Mouse (Mus musculus) myocyte (in vitro differentiated cells): ENCODE data around the gene Tmem174. TPM values are rescaled to one million over a fixed set of nuclear protein-coding genes. Genes with fewer than 3 reads are reported as not detected.
A peak's percentile ranks its signal among the peaks of the same experiment; 100 is the strongest.

Experiments used
- H3K27me3 ChIP-seq: one replicate; pipeline ENCODE4 v1.6.1; 2011; ENCODE audit not compliant: control insufficient read depth, insufficient read depth, insufficient read length
- H3K36me3 ChIP-seq: one replicate; pipeline ENCODE4 v1.6.1; 2011; ENCODE audit not compliant: control insufficient read depth, insufficient read depth
- H3K4me2 ChIP-seq: one replicate; pipeline ENCODE4 v1.6.1; 2011; ENCODE audit warnings: low read depth, control low read depth
- H3K4me3 ChIP-seq: one replicate; pipeline ENCODE4 v1.5.1; 2011; ENCODE audit warnings: mild to moderate bottlenecking, control low read depth, moderate library complexity
- H3K79me2 ChIP-seq: one replicate; pipeline ENCODE4 v1.6.1; 2011; ENCODE audit not compliant: control insufficient read depth, insufficient read depth
- H3ac ChIP-seq: one replicate; pipeline ENCODE4 v1.6.1; 2011; ENCODE audit not compliant: control insufficient read depth, insufficient read length
- CEBPB ChIP-seq: IDR thresholded peaks from 2 replicates; pipeline ENCODE4 v1.6.1; 2011; ENCODE audit warnings: mild to moderate bottlenecking, moderate library complexity; ENCODE audit not compliant: poor library complexity, insufficient read depth, severe bottlenecking
- E2F4 ChIP-seq: IDR thresholded peaks from one replicate; pipeline ENCODE4 v1.6.1; 2011; ENCODE audit warnings: mild to moderate bottlenecking, control low read depth, moderate library complexity; ENCODE audit not compliant: insufficient read depth
- MAX ChIP-seq: IDR thresholded peaks from one replicate; pipeline ENCODE4 v1.6.1; 2011; ENCODE audit warnings: low read depth, mild to moderate bottlenecking, control low read depth
- MYOD1 ChIP-seq, 3 experiments: IDR thresholded peaks; one replicate each; pipeline ENCODE4 v1.6.1; 2011; ENCODE audit warnings: control low read depth in 2 of 3, low read depth in 2 of 3, mild to moderate bottlenecking in 2 of 3, moderate library complexity in 1 of 3; ENCODE audit not compliant: insufficient read length in 2 of 3, control insufficient read depth in 1 of 3
- MYOG ChIP-seq, 3 experiments: IDR thresholded peaks; one replicate each; pipeline ENCODE4 v1.6.1; 2011; ENCODE audit warnings: control low read depth in 2 of 3, low read depth in 2 of 3, mild to moderate bottlenecking in 2 of 3; ENCODE audit not compliant: insufficient read length in 2 of 3, control insufficient read depth in 1 of 3, insufficient read depth in 1 of 3
- POLR2A ChIP-seq: IDR thresholded peaks from one replicate; pipeline ENCODE4 v1.6.1; 2011; ENCODE audit warnings: low read depth, mild to moderate bottlenecking, control low read depth, moderate library complexity; ENCODE audit not compliant: insufficient read length
- POLR2AphosphoS2 ChIP-seq: IDR thresholded peaks from one replicate; pipeline ENCODE4 v1.6.1; 2011; ENCODE audit warnings: low read depth, control low read depth; ENCODE audit not compliant: insufficient read length
- REST ChIP-seq: IDR thresholded peaks from one replicate; pipeline ENCODE4 v1.6.1; 2011; ENCODE audit warnings: mild to moderate bottlenecking, control low read depth, moderate library complexity; ENCODE audit not compliant: insufficient read depth, insufficient read length
- SRF ChIP-seq: IDR thresholded peaks from one replicate; pipeline ENCODE4 v1.6.1; 2011; ENCODE audit warnings: low read depth; ENCODE audit not compliant: control insufficient read depth, insufficient read length
- TCF12 ChIP-seq: IDR thresholded peaks from one replicate; pipeline ENCODE4 v1.6.1; 2011; ENCODE audit warnings: mild to moderate bottlenecking, control low read depth; ENCODE audit not compliant: poor library complexity, insufficient read depth, severe bottlenecking
- TCF3 ChIP-seq: IDR thresholded peaks from one replicate; pipeline ENCODE4 v1.6.1; 2011; ENCODE audit warnings: low read depth, control low read depth; ENCODE audit not compliant: insufficient read length
- USF1 ChIP-seq: IDR thresholded peaks from one replicate; pipeline ENCODE4 v1.6.1; 2011; ENCODE audit warnings: low read depth, mild to moderate bottlenecking, control low read depth, moderate library complexity
- polyA plus RNA-seq: library from polyadenylated mRNA; unstranded; fragments of >200 nt; fragmentation: generic; extraction: Trizol; gene quantifications from one replicate; pipeline ENCODE4 v1.2.1, GENCODE M21; 2012; ENCODE audit warnings: missing spikeins

Tmem174 gene
- polyA plus RNA-seq, 1 experiment = not detected

- H3K4me2 ChIP-seq = peak overlapping the region; percentile 72
- H3K79me2 ChIP-seq = no peaks in the 10 kb centered on the region
- no peaks in the 10 kb centered on the region for H3K36me3 ChIP-seq
- H3K4me3 ChIP-seq = peak overlapping the region; percentile 16
- no peaks in the 10 kb centered on the region for H3K27me3 ChIP-seq
- TF ChIP-seq SRF (peak; percentile 16), USF1 (peak; percentile 82), CEBPB (no peak)
- H3ac ChIP-seq = peak overlapping the region; percentile 33
Observed at GRCm38 (mm10) chr13:98588951-98589501, 48.2 kb downstream of the Tmem174 start.

GRCm38 (mm10) chr13:98588480-98588879 lies 48.7 kb downstream of the Tmem174 start:
- Histone ChIP-seq H3K4me3 (peak overlapping the region; percentile 16), H3K79me2 (no peaks in the 10 kb centered on the region), H3K27me3 (no peaks in the 10 kb centered on the region), H3K36me3 (no peaks in the 10 kb centered on the region), H3K4me2 (peak overlapping the region; percentile 72), H3ac (peak overlapping the region; percentile 33)
- TF ChIP-seq CEBPB = no peak
- TF ChIP-seq TCF3 = no peak
- no peak for TF ChIP-seq MYOD1 (IDR thresholded peaks at IDR 0.05; ENCODE audit: control insufficient read depth in 1 of 3, insufficient read length in 2 of 3, low read depth in 2 of 3)
- TF ChIP-seq MYOG (IDR thresholded peaks at IDR 0.05; ENCODE audit: control insufficient read depth in 1 of 3, insufficient read depth in 1 of 3, insufficient read length in 2 of 3, low read depth in 2 of 3) = no peak
- TF ChIP-seq MAX = no peak
- no peak for TF ChIP-seq POLR2A
- no peak for TF ChIP-seq POLR2AphosphoS2
- TF ChIP-seq SRF = no peak
- TF ChIP-seq REST = no peak
- TF ChIP-seq E2F4 = no peak
- TF ChIP-seq TCF12 = no peak
- no peak for TF ChIP-seq USF1

DNA sequence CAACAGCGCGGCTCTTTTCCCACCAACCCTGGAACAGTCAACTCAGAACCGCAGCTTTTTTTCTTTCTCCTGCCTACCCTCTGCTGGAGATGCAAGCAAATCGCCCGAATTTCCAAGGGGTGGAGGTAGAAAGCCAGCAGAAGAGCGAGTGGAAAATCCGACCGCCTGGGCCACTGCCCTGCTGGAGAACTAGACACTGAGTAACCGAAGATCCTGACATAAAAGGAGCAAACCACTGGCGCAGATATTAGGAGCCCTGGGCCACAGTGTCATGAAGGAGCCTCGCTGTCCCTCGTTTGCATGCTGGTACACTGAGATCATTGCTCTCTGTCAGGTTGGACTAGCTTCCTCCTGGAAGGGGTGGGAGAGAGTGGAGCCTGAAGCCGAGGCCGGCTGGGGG lies 49.6 kb downstream of the Tmem174 start:
- Histone ChIP-seq H3K27me3 (no peaks in the 10 kb centered on the region), H3K79me2 (no peaks in the 10 kb centered on the region), H3K36me3 (no peaks in the 10 kb centered on the region), H3K4me2 (no peak overlapping the region), H3K4me3 (no peak overlapping the region), H3ac (no peak overlapping the region)
- TF ChIP-seq MYOD1 (IDR thresholded peaks at IDR 0.05; ENCODE audit: control insufficient read depth in 1 of 3, insufficient read length in 2 of 3, low read depth in 2 of 3) (no peak), CEBPB (no peak), MAX (no peak), USF1 (no peak), TCF12 (no peak)

DNA sequence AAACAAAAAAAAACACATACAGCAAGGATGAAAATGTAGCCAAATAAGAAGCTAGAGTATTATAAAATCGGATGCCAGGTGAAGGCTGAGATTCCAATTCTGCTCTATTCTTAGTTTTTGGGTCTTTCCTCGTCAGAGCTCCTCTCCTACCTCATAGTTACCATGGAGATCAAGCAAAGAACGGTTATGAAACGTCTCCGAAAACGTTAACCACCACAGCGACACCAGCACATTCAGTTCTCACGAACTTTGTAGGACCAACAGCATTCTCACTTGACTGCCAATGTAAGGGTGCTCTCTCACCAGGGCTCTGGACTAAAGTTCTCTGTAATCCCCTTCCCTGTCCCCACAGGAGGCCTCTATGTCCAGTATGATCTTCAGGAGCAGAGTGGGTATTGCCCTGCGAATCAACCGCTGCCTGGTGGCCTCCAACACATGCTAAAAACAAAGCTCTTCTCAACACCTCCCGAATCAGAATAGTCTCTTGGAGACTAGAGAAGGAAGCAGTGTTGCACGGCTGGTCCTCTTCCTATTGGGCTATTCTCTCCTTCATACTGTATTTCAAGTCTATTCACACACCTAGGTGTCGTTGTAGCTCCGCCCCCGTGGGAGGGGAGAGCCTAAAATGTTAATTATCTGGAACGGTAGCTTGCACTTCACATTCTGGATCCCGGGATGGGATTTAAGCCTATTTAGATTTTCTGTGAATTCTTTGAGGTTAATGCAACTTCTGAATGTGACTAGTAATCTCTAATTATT lies 50.2 kb downstream of the Tmem174 start:
- no peaks in the 10 kb centered on the region for H3K27me3 ChIP-seq
- TF ChIP-seq MYOG (IDR thresholded peaks at IDR 0.05; ENCODE audit: control insufficient read depth in 1 of 3, insufficient read depth in 1 of 3, insufficient read length in 2 of 3, low read depth in 2 of 3) (no peak), MAX (no peak), USF1 (no peak), MYOD1 (IDR thresholded peaks at IDR 0.05; ENCODE audit: control insufficient read depth in 1 of 3, insufficient read length in 2 of 3, low read depth in 2 of 3) (no peak), TCF12 (no peak), SRF (no peak), TCF3 (no peak), POLR2A (no peak), POLR2AphosphoS2 (no peak), CEBPB (no peak), E2F4 (no peak), REST (no peak)
- no peak overlapping the region for H3K4me3 ChIP-seq
- H3K36me3 ChIP-seq = no peaks in the 10 kb centered on the region
- no peaks in the 10 kb centered on the region for H3K79me2 ChIP-seq
- no peak overlapping the region for H3ac ChIP-seq
- H3K4me2 ChIP-seq = no peak overlapping the region

Other genes with a start within 250 kb of the Tmem174 start
- gene Gm10320, start 145.4 kb downstream of the Tmem174 start, polyA plus RNA-seq = 1.8 TPM
- gene Tmem171, start 57.4 kb upstream of the Tmem174 start, polyA plus RNA-seq = 3.5 TPM
- gene Fcho2, start 178.0 kb upstream of the Tmem174 start, polyA plus RNA-seq = 3.9 TPM